Mouse (Mus musculus): ENCODE results near the gene Npepl1.

- TF ChIP-seq CTCF (IDR thresholded peaks at IDR 0.05; ENCODE audit: low read depth, low read length): no peak
- TF ChIP-seq GATA1 (IDR thresholded peaks at IDR 0.05; ENCODE audit: borderline replicate concordance, low read length): no peak
- TF ChIP-seq TAL1 (conservative IDR thresholded peaks at IDR 0.05; ENCODE audit: low read depth, low read length): no peak
- no peak for TF ChIP-seq POLR2AphosphoS5 (IDR thresholded peaks at IDR 0.05; ENCODE audit: insufficient replicate concordance, low read depth, low read length)
- no peak for TF ChIP-seq GATA2 (IDR thresholded peaks at IDR 0.05; ENCODE audit: borderline replicate concordance, low read depth, low read length)
These were observed 35.5 kb upstream of the Npepl1 start for GRCm38 (mm10) chr2:174074621-174075020.
